Mouse (Mus musculus) mesoderm, embryonic 11.5 days (tissue): ENCODE measurements around the gene Dlx2.

Source experiments
- DNase-seq: peaks from one replicate; pipeline ENCODE4 v3.0.0-alpha.2; 2012; ENCODE audit warnings: low read depth, low spot score

Dlx2 gene

GRCm38 (mm10) chr2:71540611-71541417 lies 5.7 kb downstream of the Dlx2 start:
- DNase-seq = no peak

- no peak for DNase-seq
Measured at GRCm38 (mm10) chr2:71534242-71535052, 12.1 kb downstream of the Dlx2 start.

DNA sequence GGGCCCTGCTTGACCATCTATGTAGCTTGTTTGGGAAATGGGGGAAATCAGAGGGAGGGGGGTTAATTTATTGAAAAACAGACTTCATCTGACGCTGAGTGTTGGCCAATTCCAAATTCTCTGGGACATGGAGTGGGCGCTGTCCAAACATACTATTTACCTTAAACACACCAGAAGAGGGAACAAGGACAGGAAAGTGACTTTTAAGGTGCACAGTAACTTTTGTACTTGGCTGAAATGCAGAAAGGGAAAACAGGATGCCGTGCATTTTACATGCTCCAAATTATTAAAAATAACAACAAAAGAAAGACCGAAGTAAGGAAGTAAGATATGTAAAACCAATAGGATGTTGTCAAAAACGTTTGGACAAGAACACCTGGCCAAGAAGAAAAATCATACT lies 13.5 kb downstream of the Dlx2 start:
- no peak for DNase-seq

DNA sequence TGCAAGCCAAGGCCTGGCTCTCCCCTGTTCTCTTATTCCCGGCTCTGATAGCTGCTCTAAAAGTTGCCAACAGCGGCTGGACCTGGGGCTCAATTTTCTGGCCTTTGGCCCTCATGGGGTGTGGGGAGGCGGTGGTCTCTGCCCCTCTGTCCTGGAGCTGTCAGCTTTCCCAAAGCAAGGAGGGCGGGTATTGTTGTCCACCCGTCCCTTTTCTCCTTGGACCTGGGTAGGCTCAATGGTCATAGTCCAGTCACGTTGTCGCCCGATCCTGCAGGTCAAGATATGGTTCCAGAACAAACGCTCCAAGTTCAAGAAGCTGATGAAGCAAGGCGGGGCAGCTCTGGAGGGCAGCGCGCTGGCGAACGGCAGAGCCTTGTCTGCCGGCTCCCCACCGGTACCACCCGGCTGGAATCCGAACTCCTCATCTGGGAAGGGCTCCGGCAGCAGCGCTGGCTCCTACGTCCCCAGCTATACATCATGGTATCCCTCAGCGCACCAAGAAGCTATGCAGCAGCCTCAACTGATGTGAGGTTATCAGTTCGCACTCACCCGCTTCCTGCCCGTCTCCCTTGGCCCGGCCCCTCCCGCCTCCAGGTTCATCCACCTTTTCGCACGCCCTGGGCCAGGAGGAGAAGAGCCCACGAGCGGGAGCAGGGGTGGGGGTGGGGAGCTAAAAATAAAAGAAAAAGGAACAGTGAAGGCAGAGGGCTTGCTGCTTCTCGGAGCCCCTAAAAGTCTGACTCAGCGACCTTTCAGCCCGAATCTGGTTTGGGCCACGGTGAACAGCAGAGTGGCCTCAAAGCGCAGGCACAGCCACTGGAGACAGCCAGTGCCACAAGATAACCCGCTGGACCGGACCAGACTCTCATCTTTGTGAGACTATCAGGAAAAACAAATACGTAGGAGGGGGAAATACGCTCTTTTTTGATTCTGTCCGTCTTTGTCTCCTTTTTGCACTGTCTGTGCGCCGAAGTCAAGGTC lies 14.3 kb downstream of the Dlx2 start:
- no peak for DNase-seq

DNA sequence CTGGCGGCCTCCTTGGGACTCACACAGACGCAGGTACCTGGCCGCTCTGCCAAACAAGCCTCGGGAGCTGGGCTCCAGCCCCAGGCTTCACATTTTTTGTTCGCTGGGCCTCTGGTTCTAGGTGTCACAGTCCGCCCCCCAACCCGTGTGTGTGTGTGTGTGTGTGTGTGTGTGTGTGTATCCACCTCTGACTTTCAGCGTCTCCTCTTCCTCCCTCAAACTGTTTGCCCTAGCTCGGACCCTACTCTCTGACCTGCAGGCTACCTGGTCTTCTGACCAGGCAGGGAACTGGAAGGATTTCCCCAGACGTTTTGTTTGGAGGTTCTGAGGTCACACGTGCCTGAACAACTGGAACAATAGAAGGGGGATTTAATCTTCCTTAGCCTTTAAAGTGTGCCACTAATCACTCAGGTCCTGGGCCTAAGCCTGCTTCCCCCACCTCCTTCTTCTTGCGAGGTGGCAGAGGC lies 15.4 kb downstream of the Dlx2 start:
- DNase-seq = no peak

- DNase-seq = no peak
Measured at GRCm38 (mm10) chr2:71530391-71531123, 16.0 kb downstream of the Dlx2 start.

DNA sequence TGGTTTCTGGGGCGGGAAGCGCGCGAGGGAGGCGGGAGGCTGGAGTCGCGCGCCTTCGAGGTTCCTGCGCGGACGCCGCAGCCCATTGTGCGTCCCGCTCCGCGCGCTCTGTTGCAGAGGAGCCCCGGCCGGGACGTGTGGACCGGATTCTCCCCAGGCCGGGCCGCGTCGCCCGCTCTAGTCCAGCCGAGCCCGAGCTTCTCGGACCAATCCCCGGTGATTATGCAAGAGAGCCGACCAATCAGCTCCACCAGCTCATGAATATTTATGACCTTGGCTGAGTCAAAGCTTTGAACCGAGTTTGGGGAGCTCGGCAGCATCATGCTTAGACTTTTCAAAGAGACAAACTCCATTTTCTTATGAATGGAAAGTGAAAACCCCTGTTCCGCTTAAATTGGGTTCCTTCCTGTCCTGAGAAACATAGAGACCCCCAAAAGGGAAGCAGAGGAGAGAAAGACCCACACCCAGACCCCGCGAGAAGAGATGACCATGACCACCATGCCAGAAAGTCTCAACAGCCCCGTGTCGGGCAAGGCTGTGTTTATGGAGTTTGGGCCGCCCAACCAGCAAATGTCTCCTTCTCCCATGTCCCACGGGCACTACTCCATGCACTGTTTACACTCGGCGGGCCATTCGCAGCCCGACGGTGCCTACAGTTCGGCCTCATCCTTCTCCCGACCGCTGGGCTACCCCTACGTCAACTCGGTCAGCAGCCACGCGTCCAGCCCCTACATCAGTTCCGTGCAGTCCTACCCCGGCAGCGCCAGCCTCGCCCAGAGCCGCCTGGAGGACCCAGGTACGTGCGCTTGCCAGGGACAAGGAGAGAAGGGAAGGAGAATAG lies 16.8 kb downstream of the Dlx2 start:
- peak; percentile 91 for DNase-seq

- no peak for DNase-seq
Measured at GRCm38 (mm10) chr2:71528714-71529510, 17.6 kb downstream of the Dlx2 start.

GRCm38 (mm10) chr2:71528014-71528713 lies 18.4 kb downstream of the Dlx2 start, which contains the start of gene Dlx1:
Dlx1 (plus strand) TSS chr2:71528113.
- DNase-seq = no peak

DNA sequence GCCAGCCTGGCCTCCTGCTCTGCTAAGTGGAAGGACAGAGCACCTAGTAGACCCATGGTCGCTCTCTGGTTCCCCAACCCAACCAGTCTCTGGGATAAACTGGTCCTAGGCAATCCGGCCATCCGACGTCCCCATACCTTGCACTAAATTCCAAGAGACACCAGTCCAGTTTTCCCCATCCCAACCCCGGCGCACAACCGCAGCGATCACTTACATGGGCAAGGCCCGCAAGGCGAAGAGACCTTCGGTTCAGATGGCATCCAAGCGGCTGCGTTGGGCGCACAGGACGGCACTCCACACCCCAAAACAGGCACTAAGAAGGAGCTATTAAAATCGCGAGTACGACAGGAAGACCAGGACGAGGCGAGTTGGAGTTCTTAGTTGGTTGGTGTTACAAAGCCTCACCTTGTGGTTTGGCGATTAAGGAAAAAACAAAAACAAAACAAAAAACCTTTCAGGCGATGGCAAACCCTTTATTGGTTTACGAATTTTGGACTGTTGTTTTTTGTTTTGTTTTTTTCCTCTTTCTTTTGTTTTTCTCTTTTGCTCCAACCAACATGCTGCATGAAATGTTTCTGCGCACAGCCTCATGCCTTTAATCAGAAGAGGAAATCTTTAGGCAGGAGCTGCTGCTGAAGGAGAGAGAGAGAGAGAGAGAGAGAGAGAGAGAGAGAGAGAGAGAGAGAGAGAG lies 19.1 kb downstream of the Dlx2 start:
- no peak for DNase-seq

- no peak for DNase-seq
Measured at GRCm38 (mm10) chr2:71526595-71527322, 19.8 kb downstream of the Dlx2 start.

DNA sequence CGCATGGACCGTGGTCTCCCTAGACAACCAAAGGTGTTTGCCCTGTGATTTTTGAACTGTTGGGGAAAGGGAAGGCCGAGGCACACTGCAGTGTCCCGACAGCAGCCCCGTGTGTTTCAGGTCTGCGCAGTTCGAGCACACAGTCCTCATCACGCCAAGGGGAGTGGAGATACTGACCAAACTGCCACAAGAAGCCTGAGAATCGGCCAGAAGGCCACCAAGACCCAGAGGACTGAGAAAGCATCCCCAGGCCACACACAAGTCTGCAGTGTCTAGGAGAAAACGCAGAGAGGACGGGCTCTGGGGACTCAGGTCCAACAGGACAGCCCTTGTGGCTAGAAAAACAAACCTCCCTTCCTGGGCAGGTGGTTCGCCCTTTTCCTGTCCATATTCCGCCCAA lies 21.8 kb downstream of the Dlx2 start:
- no peak for DNase-seq

DNA sequence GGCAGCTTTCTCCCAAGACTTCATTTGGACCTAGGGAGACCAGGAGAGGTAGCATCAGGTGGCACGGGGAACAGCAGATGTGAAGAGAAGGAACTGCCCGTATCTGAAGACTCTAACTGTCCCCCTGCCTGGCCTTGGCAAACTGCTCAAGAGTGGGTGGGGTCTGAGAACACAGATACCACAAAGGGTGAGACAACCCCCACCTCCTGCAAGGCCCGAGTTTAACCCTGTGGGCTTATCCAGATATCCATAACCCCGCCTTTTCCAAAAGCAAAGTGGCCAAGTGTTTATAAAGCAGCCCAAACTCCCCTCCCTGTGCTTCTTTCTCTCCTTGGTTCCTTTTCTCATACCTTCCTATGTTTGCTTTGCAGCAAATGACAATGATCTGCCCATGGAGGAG lies 23.1 kb downstream of the Dlx2 start:
- DNase-seq = no peak

DNA sequence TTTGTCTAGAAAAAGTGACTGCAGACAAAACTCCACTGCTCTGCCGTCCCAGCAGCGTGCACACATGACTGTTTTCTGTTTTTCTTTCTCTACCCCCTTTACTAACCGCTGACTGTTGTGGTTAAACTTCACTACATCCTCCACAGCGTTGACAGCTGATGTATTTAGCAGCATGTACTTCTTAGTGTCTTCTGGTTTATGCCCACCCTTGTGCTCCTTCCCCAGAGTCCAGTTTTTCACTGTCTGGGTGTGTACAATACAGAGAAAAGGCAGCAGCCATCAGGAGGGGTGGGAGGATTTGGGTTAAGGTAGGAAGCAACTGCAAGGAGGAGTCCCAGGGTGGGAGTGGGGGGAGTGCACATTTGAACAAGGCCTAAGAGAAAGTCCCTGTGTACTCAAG lies 23.7 kb downstream of the Dlx2 start:
- no peak for DNase-seq

- no peak for DNase-seq
Measured at GRCm38 (mm10) chr2:71517466-71518099, 29.0 kb downstream of the Dlx2 start.

DNA sequence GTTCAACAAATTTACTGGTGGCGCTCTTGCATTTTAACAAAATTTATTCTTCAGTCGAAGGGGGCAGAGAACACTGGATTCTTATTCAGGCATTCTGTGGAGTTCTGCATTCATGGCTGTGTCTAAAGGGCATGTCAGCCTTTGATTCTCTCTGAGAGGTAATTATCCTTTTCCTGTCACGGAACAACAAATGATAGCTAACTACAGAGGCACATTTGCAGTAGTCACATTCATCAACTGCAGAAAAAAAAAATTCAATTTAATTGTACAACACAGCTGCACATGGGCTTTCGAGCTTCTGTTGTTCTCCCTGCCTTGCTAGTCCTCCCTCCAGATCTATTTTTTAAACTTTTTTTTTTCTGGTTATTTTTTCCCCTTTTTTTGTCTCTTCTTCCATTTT lies 29.6 kb downstream of the Dlx2 start:
- no peak for DNase-seq

GRCm38 (mm10) chr2:71512326-71512725 lies 34.2 kb downstream of the Dlx2 start:
- DNase-seq = no peak
